Mouse (Mus musculus) large intestine, adult 2 months (tissue): ENCODE measurements around the gene Zfp365. TPM values are rescaled to one million over a fixed set of nuclear protein-coding genes. Genes with fewer than 3 reads are reported as not detected.

Experiments used
- DNase-seq: peaks from one replicate; pipeline ENCODE4 v3.0.0-alpha.2; 2012; ENCODE audit warnings: low read depth, low spot score
- whole genome bisulfite sequencing: fragments of 180-500 bp; shearing (Covaris S2); methylation state at CpG from one replicate; pipeline ENCODE4 v1.1.7; 2018; 5-methylcytosine and 5-hydroxymethylcytosine counted together
- polyA plus RNA-seq: library from polyadenylated mRNA; depleted of rRNA; stranded (reverse); fragments of >200 nt; gene quantifications from 2 replicates; pipeline ENCODE4 v1.2.3, GENCODE M21; 2012

The Zfp365 gene
- polyA plus RNA-seq, 1 experiment = 0.15 TPM

- 91% methylated on average over 2 of the region's 2 CpGs for WGBS
- no peak for DNase-seq
Observed at GRCm38 (mm10) chr10:67906926-67907325, 5.5 kb downstream of the Zfp365 start.

- 83% methylated on average over 4 of the region's 4 CpGs for WGBS
- DNase-seq = no peak
Observed at GRCm38 (mm10) chr10:67906063-67906462, 6.4 kb downstream of the Zfp365 start.

DNA sequence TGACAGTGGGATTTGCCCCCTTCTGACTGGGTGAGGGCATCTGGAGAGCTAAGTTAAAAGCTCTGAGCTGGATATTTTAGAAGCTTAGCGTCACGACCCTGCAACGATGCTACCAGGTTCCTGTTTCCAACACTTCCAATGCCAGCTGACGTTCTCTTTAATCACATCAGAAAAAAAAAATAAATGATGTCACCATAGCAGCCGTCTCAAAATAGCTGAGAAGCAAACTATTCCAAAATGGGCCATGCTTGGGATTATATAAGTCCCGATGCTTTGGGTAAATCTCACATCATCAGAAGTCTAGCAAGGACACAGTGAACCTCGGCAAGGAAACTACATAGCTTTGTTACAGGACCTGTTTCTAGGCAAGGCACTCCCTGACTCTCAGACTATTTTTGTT, 9.1 kb downstream of the Zfp365 start:
- WGBS = 69% methylated on average over 7 of the region's 7 CpGs
- no peak for DNase-seq

DNA sequence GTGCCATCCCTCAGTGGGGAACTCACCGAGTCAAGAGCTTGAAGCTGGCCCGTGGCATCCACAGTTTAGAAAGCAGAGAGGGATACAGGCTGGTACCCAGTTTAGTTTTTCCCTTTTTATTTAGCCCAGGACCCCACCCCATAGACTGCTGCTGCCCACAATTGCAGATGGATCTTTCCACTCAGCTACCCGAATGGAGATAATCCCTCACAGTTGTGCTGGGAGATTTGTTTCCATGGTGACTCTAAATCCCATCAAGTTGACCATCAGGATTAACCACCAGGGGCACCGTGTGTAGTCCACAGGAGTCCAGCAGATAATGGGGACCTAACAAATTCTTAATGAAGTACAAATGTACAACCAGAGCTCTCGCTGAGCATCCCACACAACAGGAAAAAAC, 11.3 kb downstream of the Zfp365 start:
- WGBS = 61% methylated on average over 5 of the region's 5 CpGs
- no peak for DNase-seq

DNA sequence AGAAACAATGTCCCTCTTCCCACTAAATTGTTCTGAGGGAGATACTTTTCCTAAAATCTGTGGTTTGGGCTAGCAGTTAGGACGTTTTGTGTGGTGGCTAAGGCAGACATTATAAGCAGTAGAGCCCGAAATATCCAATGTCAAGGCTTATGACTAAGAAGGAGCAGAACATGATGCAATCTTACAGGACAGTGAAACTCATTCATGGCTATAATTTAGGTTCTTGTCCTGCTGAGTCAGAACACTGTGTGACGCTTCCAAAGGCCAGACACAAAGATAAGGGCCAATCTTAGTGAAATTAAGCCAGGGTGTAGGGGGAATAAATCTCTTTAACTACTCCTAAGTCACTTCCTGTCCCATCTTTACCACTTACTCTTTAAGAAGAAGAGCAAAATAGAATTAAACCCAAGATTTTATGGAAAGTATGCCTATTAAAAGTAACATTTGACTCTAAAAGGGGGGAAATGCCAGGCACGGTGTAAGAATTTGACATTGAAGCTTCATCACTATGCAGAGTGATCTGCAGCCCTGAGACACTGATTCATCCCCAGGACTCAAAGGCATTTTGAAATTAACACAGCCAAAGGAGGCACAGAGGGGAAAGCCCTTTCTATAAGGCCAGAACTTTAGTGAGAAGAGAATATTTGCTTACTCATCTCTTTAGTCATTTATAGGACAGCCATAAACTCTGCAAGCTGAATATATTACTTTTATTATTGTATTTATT, 13.3 kb downstream of the Zfp365 start:
- peak; percentile 11 for DNase-seq
- WGBS = 42% methylated on average over 4 of the region's 4 CpGs

GRCm38 (mm10) chr10:67898355-67898935, 14.0 kb downstream of the Zfp365 start:
- DNase-seq = no peak
- WGBS = 85% methylated on average over 9 of the region's 9 CpGs

DNA sequence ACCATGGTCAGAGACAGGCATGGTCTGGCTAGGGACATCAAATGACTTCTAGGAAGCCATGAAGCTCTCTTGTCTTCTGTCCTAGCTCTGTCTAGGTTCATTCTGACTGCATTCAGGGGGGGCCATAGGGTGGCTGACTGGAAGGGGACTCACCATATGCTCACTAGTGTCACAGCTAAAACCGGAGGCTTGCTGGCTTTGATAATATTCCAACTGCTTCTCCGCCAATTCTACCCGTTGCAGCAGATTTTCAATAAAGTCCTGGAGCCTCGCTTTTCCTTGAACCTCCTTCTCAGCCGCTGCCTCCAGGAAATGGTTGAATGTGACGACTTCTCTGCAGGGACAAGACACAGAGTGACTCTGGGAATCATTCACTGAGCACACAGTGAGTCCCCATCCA, 15.2 kb downstream of the Zfp365 start:
- WGBS = 89% methylated on average over 6 of the region's 6 CpGs
- DNase-seq = no peak

- WGBS = 85% methylated on average over 7 of the region's 7 CpGs
- no peak for DNase-seq
Observed at GRCm38 (mm10) chr10:67894683-67895082, 17.8 kb downstream of the Zfp365 start.

DNA sequence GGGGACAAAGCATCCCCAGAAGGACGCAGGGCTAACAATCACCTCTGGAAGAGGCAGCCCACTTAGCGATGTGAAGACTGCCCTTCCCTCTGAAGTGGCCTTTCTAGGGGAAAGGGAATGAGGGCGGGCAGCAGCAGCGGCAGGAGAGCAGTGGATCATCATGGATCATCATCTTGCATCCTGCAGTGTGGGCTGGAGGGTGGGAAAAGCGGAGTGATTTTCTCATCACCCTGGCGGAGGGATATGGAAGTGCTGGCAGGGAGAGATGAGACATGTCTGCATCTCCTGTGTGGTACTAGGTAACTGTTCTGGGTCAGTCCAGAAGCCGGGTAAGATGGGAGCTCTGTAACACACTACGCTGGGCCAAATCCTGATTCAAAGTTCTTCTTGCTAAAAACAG, 18.4 kb downstream of the Zfp365 start:
- no peak for DNase-seq
- WGBS = 79% methylated on average over 8 of the region's 8 CpGs

DNA sequence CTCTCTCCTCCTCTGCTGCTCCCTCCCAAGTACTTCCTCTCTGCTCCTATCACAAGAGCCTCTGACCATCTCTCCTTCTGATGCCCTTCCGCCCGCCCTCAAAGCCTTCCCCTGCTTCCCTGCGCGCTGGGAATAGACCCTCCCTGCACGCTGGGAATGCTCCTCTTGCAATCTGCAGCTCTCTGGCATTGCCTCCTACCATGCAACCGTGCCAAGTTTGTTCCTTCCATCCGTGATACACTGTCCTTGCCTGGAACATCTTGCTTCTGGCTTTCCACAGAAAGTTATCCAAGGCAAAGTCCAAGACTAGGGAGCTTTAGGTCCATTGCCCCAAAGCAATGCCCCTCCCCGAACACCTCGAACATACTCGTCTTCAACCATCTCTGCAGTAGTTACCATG, 19.2 kb downstream of the Zfp365 start:
- 86% methylated on average over 10 of the region's 10 CpGs for WGBS
- no peak for DNase-seq

DNA sequence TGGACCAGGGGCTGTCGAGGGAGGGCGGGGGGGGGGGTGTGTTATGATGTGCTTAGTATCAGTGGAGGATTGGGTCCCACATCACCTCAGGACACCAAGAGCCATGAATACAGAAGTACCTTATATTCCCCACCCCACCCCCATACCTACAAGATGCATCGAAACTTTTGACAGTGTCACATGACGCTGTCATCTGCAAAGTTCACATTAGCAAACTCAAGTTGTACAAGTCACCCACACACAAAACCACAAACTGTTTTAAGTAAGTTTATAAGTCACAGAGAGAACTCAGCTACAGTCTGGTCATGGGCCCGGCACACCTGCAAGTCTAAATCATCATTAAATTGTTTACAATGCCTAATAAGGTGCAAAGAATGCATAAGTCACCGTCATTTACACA, 21.3 kb downstream of the Zfp365 start:
- no peak for DNase-seq
- WGBS = 65% methylated on average over 6 of the region's 6 CpGs

- no peak for DNase-seq
- 79% methylated on average over 10 of the region's 10 CpGs for WGBS
Observed at GRCm38 (mm10) chr10:67887971-67888370, 24.5 kb downstream of the Zfp365 start.

DNA sequence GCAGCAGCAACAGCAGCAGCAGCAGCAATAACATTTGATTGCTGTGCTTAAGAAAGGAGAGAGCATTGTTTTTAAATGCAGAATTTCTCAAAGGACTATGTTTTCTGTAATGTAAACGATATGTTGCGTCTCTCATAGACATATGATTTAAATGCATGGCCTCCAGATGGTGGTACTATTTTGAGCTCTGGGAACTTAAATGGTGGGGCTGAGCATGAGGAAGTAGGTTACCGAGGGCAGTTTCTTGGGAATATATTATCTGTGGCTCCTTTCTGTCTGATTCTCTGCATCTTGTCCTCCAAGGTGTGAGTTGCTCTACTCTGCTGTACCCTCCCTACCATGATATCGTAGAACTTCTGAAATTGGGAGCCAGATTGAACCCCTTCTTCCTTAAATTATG, 31.8 kb downstream of the Zfp365 start:
- DNase-seq = no peak
- WGBS = 82% methylated on average over 4 of the region's 4 CpGs

DNA sequence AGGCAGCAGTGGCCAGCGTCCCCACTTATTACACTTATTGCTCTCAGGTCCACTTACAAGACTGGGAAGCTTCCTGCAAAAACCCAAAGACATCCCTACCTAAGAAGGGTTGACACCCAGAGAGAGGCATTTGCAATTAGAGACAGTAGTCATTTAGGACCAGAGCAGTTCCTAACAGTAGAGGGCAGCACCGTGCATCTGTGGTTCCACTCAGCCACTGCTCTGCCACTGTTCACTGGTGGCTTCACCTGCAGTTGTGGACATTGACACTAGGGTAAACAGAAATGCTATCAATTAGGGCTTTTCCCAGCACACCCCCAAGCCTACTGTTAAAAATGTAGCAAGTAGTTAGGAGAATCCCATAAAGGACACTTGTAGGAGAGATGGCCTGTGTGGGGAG, 40.7 kb downstream of the Zfp365 start:
- WGBS = 17% methylated on average over 2 of the region's 2 CpGs
- peak; percentile 19 for DNase-seq

DNA sequence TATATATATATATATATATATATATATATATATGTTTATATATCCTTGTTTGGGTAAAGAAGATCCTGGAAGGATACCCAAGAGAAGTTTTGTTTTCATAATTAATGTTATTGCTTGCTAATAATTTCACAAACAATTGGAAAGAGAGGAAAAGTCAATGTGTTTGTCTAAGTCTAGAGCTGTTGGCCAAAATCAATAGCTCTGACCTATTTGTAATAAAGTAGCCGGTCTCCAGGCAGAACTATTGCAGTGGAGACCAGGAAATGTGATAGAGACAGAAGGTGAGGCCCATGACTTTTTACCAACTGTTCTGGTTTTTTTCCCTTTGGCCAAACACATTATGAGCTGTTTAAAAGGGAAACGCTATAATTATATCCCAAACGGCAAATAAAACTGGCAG, 44.2 kb downstream of the Zfp365 start:
- 25% methylated on average over 3 of the region's 3 CpGs for WGBS

DNA sequence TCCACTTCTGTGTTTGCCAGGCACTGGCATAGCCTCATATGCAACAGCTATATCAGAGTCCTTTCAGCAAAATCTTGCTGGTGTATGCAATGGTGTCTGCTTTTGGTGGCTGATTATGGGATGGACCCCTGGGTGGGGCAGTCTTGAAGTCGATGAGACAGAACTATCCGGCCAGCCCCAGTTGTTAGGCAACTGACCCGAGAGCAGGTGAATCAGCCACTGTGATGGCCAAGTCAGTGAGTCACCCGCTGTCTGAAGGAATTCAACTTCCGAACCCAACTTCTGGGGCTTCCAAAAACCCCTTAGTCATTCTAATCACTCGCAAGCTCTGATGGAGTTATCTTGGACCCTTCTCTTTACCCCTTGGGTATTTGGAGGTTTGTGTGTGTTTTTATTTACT, 46.6 kb downstream of the Zfp365 start:
- WGBS = 81% methylated on average over 6 of the region's 6 CpGs
- no peak for DNase-seq

More for the DNA sequence above, 44.2 kb downstream of the Zfp365 start:
- no peak for DNase-seq

- WGBS = 55% methylated on average over 3 of the region's 3 CpGs
- DNase-seq = no peak
Observed at GRCm38 (mm10) chr10:67865063-67865462, 47.4 kb downstream of the Zfp365 start.

DNA sequence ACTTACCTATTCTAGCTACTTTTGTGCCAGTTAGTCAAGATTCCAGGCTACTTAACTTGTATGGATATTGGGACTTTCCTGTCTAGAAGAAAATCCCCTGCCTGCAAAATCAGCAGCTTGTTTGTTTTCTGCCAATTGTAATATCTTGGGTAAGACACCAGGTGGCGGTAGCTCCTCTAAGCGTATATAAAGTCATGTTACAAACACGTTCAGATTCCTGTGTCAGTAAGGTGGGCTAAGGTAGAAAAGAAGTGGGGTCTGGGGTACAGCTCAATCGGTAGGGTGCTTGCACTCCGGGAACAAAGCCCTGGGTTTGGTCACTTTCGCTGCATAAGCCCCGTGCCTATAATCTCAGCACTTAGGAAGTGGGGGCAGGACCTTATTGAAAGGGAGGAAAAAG, 50.1 kb downstream of the Zfp365 start:
- 22% methylated on average over 7 of the region's 7 CpGs for WGBS

GRCm38 (mm10) chr10:67858878-67859277, 53.6 kb downstream of the Zfp365 start:
- DNase-seq = peak; percentile 33
- 14% methylated on average over 8 of the region's 8 CpGs for WGBS

More for the DNA sequence above, 50.1 kb downstream of the Zfp365 start:
- no peak for DNase-seq

DNA sequence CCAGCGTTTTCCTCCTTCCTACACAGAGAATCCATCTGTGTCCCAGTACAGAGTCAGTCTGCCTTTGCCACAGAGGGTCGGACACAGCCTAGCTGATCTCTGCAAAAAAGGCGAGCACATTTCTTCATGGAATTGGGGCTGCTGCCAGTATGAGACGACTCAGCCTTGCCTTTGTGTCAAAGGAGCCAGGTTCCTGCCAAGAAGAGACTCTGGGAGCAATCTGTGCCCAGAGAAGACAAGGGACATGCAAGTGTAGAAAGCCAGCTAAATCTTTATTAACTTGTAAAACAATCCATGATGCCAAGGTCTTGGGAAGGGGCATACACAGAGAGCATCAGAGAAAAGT, 54.9 kb downstream of the Zfp365 start:
- 67% methylated on average over 4 of the region's 4 CpGs for WGBS
- DNase-seq = no peak

DNA sequence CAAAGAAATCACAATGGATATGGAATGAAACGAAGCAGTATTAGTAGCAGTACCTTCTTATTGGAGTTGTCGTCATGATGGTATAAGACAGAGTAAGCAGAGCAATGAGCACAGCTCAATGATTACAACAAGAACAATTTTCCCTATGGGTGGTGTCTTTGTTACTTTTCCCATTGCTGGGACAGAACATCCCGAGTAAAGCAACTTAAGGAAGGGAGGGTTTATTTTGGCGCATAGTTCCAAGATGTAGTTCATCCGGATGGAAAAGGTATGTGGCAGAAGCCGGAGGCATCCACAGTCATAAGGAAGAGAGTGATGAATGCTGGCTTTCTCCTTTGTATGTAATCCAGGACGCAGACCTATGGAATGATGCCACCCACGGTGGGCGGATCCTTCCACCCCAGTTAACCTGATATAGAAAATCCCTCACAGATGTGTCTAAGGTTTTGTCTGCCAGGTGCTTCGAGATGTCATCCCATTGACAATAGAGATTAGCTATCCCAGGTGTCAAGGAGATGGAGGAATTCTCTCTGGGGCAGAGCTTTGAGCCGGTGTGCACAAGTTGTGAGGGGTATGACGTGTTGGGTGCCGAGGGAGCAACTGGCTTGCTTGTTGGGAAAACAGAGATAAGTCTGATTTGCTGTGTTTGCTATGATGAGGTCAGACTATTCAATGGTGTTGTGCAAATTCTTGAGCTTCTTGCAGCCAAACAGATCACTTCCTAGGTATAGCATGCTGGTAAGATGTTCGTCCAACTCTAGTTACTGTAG, 55.5 kb downstream of the Zfp365 start:
- WGBS = 86% methylated on average over 14 of the region's 14 CpGs
- no peak for DNase-seq
